Mouse (Mus musculus) midbrain, embryonic 15.5 days (tissue): Measurements from ENCODE around the gene Msmo1. TPM values are rescaled to one million over a fixed set of nuclear protein-coding genes. Genes with fewer than 3 reads are reported as not detected.

Source experiments
- ATAC-seq: fragments of 200-750 bp; cut with Nextera tagmentation; replicated peaks from 2 replicates; pipeline ENCODE4 v1.8.0; 2017; ENCODE audit warnings: moderate TSS enrichment
- H3K27ac ChIP-seq: fragments of 300-500 bp; sonication (generic); 2 replicates; pipeline ENCODE4 v1.5.1; 2015; ENCODE audit warnings: mild to moderate bottlenecking, inconsistent platforms
- H3K27me3 ChIP-seq: fragments of 300-500 bp; sonication (generic); replicated peaks from 2 replicates; pipeline ENCODE4 v1.6.1; 2015; ENCODE audit warnings: inconsistent platforms
- H3K36me3 ChIP-seq: fragments of 300-500 bp; sonication (generic); replicated peaks from 2 replicates; pipeline ENCODE4 v1.6.1; 2015; ENCODE audit warnings: inconsistent platforms
- H3K4me1 ChIP-seq: fragments of 300-500 bp; sonication (generic); 2 replicates; pipeline ENCODE4 v1.6.1; 2015; ENCODE audit warnings: inconsistent platforms
- H3K4me2 ChIP-seq: fragments of 300-500 bp; sonication (generic); 2 replicates; pipeline ENCODE4 v1.6.1; 2015; ENCODE audit warnings: inconsistent platforms, mild to moderate bottlenecking, moderate library complexity
- H3K4me3 ChIP-seq: fragments of 300-500 bp; sonication (generic); 2 replicates; pipeline ENCODE4 v1.5.1; 2015; ENCODE audit warnings: mild to moderate bottlenecking, inconsistent platforms
- H3K9ac ChIP-seq: fragments of 300-500 bp; sonication (generic); 2 replicates; pipeline ENCODE4 v1.6.1; 2015; ENCODE audit warnings: mild to moderate bottlenecking, inconsistent platforms
- H3K9me3 ChIP-seq: fragments of 300-500 bp; sonication (generic); 2 replicates; pipeline ENCODE4 v1.6.1; 2016; ENCODE audit warnings: inconsistent platforms
- WGBS: fragments of 180-500 bp; shearing (Covaris S2); methylation state at CpG from one replicate; pipeline ENCODE4 v1.1.7; 2015; ENCODE audit warnings: mixed read lengths; 5-methylcytosine and 5-hydroxymethylcytosine counted together
- polyA plus RNA-seq: library from polyadenylated mRNA; unstranded; fragments of >200 nt; fragmentation: Nextera tagmentation; extraction: Ambion mirVana; gene quantifications from 2 replicates; pipeline ENCODE4 v1.2.1, GENCODE M21; 2015

Msmo1 gene
- polyA plus RNA-seq, 1 experiment from 2014 or later = 156 TPM

DNA sequence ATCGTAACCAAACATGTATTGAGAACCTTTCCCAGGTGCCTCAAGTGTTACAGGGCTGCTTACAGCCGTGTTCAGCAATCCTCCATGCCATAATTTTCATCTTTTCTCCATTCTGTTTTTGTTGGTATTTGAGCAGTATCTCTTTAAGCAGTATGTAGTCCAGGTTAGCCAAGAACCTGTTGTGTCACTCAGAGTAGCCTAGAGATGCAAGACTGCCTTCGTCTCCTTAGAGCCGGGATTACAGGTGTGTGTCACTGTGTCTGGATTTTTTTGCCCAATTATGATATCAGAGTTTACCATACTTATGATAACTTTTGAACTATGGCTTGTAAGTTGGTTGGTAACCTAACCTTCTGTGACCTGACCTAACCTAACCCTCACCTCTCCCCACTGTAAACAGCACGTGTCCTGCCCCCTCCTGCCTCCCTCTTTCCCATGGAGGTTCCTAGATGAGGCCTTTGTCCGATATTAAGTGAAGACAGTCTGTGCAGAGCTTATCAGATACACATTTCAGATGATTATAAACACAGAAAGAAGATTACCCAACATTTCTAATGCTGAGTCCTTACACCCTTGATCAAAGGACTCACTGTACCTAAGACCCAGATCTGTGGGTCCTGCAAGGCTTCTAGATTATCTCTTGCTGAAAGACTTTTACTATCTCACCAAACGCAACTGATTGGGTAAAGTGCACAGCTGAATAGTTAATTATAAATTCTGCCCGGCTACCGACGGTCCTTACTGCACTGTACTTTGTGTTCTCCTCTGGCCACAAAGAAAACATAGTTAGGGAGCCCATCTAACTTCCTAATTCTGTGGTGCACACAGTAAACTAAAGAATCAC is 12.8 kb upstream of the Msmo1 start:
- no peak for ATAC-seq
- no peak overlapping the region for H3K4me2 ChIP-seq
- H3K27me3 ChIP-seq = no peaks in the 10 kb centered on the region
- WGBS = 92% methylated on average over 10 of the region's 10 CpGs
- no peak overlapping the region for H3K9ac ChIP-seq
- peaks cover 18% of the 10 kb centered on the region for H3K36me3 ChIP-seq
- H3K9me3 ChIP-seq = no peaks in the 10 kb centered on the region
- H3K4me1 ChIP-seq = no peaks in the 10 kb centered on the region
- no peak overlapping the region for H3K4me3 ChIP-seq
- no peak overlapping the region for H3K27ac ChIP-seq

DNA sequence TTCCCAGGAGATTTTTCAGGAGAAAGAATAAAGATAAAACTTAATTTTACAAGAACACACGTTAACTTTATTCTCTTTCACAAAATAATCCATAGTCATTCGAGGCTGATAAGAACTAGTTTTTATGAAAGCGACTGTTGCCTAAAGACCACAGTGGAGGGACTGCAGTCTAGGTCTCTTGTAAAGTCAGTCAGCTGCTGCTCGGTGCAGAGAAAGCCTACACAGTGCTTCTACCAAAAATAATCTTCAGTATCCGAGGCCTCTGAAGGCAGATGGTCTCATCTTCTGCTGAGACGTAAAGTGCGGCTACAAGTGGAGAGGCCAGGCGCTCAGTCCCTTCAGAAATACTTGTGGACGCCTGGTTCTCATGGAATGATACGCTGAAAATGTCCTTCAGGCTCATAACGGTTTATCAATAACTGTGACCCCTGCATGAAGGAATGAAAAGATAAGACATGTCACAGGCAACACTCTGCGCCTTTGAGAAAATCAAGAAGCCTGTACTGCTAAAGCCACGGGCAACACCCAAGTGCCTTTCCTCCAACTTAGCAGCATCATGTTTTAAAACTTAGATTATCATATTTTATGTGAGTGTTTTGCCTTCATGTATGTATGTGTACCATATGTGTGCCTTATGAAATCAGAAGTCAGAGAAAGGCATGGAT is 7.1 kb upstream of the Msmo1 start:
- WGBS = 94% methylated on average over 13 of the region's 13 CpGs
- Histone ChIP-seq H3K4me1 (no peaks in the 10 kb centered on the region), H3K4me3 (no peak overlapping the region)

DNA sequence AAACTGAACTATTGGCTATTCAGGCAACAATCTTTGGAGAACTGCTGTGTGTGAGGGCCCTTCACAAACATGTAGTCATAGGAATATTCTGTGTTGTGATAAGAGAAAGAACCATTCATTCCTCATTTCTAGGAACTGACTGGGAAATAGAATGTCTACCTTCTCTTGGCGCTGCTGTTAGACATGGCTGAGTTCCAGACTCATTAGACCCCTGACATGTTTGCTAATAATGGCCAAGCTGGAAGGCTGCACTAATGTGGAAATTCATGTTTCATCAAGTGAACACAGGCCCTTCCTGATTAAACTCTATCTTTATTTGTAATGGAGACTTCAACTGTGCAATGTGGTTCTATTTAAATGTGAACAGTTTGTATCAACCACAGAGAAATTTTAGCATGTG is 5.3 kb upstream of the Msmo1 start:
- WGBS = 72% methylated on average over 1 of the region's 1 CpGs
- no peaks in the 10 kb centered on the region for H3K27me3 ChIP-seq
- H3K27ac ChIP-seq = no peak overlapping the region
- H3K4me3 ChIP-seq = no peak overlapping the region
- no peak for ATAC-seq
- no peak overlapping the region for H3K4me2 ChIP-seq
- H3K9me3 ChIP-seq = no peaks in the 10 kb centered on the region
- no peak overlapping the region for H3K9ac ChIP-seq
- peaks cover 6% of the 10 kb centered on the region for H3K4me1 ChIP-seq
- no peaks in the 10 kb centered on the region for H3K36me3 ChIP-seq

More for the DNA sequence above, 7.1 kb upstream of the Msmo1 start:
- no peak for ATAC-seq
- Histone ChIP-seq H3K9me3 (no peaks in the 10 kb centered on the region), H3K27ac (no peak overlapping the region), H3K4me2 (no peak overlapping the region), H3K27me3 (no peaks in the 10 kb centered on the region), H3K36me3 (no peaks in the 10 kb centered on the region), H3K9ac (no peak overlapping the region)

DNA sequence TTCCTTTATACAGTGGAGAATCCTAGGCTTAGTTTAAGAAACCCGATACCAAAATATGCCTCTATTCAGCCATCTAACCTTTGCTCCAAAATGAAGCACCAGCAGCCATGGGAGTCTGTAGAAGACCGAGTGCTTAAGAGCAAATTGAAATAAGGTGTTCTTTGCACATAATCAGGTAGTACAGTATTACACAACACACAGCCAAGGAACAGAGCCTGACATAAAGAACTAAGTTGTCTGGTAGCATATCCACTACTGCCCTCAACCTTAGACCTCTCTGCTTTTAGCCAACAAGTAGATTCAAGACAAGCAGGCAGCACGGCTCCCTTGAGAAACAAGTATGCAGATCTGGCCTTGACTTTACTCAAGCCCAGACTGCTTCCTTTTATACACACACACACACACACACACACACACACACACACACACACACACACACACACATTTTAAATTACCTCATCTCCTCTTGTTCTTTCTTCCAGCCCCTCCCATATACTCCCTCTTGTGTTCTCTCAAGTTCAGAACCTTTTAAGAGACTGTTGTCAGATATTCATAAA is 3.3 kb upstream of the Msmo1 start:
- Histone ChIP-seq H3K4me3 (no peak overlapping the region), H3K9me3 (no peaks in the 10 kb centered on the region), H3K27ac (no peak overlapping the region), H3K4me2 (no peak overlapping the region), H3K27me3 (no peaks in the 10 kb centered on the region), H3K36me3 (no peaks in the 10 kb centered on the region), H3K4me1 (peaks cover 14% of the 10 kb centered on the region), H3K9ac (no peak overlapping the region)
- 84% methylated on average over 3 of the region's 3 CpGs for WGBS
- ATAC-seq = no peak

DNA sequence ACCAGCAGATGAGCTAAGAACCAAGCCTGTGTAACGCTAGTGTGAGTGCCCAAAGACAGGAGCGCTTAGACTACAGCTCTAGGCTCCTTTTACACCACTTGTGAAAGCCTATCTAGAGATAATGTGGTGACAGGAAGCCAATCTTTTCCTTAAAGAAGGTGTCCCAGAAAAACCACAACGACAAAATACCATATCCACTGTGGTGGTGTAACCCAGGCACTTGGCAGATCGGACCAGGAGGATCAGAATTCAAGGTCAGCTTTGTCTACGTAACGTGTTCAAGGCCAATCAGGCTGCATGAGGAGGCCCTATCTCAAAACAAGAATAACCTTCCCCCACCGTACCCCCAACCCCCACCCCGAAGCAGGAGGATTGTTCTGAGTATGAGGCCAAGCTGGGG is 1.6 kb upstream of the Msmo1 start:
- Histone ChIP-seq H3K4me3 (no peak overlapping the region), H3K27ac (0 out of 2 replicates have a peak overlapping the region, but pooled peaks have one; percentile 49), H3K36me3 (no peaks in the 10 kb centered on the region; the same call in 1 of the 2 replicates), H3K4me2 (no peak overlapping the region), H3K27me3 (no peaks in the 10 kb centered on the region), H3K4me1 (peaks cover 29% of the 10 kb centered on the region), H3K9ac (no peak overlapping the region), H3K9me3 (no peaks in the 10 kb centered on the region)
- WGBS = 89% methylated on average over 8 of the region's 8 CpGs
- ATAC-seq = no peak

DNA sequence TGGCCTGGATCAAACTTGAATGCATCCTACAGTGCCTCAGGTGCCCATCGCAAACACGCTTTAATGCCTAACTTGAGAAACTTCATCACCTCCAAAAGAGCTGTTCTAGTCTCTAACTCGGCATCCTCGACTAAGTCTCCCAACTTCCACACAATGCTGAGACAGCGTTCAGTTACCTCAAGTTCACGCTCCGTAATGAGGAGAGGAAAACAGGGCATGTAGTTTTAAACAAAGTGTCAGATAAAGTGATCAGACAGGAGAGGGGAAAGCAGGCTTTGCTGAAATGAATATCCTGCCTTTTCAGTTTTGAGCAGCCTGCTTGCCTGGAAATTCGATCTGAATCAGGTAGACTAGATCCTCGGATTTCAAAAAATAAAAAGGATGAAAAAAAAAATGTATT is 996 bp downstream of the Msmo1 start:
- Histone ChIP-seq H3K4me1 (peaks cover 50% of the 10 kb centered on the region), H3K27ac (peak overlapping the region; percentile 92)

DNA sequence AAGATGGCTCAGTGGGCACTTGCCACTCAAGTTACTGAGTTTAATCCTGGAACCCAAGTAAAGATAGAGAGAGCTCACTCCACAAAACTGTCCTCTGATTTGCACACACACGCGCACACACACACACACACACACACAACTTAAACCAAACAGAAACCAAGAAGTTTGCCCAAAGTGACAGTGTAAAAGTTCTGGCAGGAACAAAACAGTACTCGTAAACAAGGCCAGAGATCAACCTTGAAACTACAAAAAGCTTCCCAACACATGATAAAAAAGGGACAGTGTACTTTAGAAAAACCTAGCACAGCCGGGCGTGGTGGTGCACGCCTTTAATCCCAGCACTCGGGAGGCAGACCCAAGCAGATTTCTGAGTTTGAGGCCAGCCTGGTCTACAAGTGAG is 5.4 kb downstream of the Msmo1 start:
- WGBS = 90% methylated on average over 7 of the region's 7 CpGs
- no peak overlapping the region for H3K9ac ChIP-seq
- ATAC-seq = no peak
- H3K4me3 ChIP-seq = no peak overlapping the region
- H3K27ac ChIP-seq = no peak overlapping the region
- H3K4me2 ChIP-seq = no peak overlapping the region
- H3K36me3 ChIP-seq = peaks cover 26% of the 10 kb centered on the region
- H3K4me1 ChIP-seq = peaks cover 48% of the 10 kb centered on the region
- H3K27me3 ChIP-seq = no peaks in the 10 kb centered on the region
- no peaks in the 10 kb centered on the region for H3K9me3 ChIP-seq

More for the DNA sequence above, 996 bp downstream of the Msmo1 start:
- peak overlapping the region; percentile 81 for H3K4me3 ChIP-seq
- peaks cover 5% of the 10 kb centered on the region; the same call in 1 of the 2 replicates for H3K36me3 ChIP-seq
- WGBS = 8% methylated on average over 9 of the region's 9 CpGs
- no peaks in the 10 kb centered on the region for H3K27me3 ChIP-seq
- peak overlapping the region; percentile 75 for H3K9ac ChIP-seq
- H3K9me3 ChIP-seq = no peaks in the 10 kb centered on the region
- H3K4me2 ChIP-seq = peak overlapping the region; percentile 51
- no peak for ATAC-seq

DNA sequence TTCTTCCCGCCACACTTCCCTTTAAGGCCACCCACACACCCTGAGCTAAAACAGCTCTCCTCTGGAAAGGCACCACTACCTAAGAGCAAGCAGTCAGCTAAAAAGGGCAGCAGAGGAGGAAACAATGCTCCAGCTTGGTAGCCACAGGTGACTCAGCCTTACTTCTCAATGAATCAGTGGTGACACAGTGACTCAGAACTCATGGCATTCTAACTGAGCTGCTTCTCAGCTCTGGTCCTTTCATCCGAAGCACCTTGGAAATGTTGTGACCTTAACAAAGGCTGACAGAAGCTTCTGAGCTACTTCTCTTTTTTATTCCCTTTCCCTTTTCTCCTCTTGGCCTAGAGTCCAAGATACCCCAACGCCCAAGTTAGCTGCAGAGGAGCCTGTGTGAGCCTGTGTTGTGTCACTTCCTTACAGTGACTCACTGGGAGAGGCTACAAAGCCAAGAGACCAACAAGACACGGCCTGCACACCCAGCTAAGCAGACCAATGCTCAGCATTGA is 7.3 kb downstream of the Msmo1 start:
- no peaks in the 10 kb centered on the region for H3K9me3 ChIP-seq
- H3K4me2 ChIP-seq = no peak overlapping the region
- H3K27ac ChIP-seq = no peak overlapping the region
- ATAC-seq = no peak
- H3K36me3 ChIP-seq = peaks cover 34% of the 10 kb centered on the region
- no peak overlapping the region for H3K9ac ChIP-seq
- H3K27me3 ChIP-seq = no peaks in the 10 kb centered on the region
- H3K4me1 ChIP-seq = peaks cover 34% of the 10 kb centered on the region
- no peak overlapping the region for H3K4me3 ChIP-seq
- WGBS = 90% methylated on average over 4 of the region's 4 CpGs

DNA sequence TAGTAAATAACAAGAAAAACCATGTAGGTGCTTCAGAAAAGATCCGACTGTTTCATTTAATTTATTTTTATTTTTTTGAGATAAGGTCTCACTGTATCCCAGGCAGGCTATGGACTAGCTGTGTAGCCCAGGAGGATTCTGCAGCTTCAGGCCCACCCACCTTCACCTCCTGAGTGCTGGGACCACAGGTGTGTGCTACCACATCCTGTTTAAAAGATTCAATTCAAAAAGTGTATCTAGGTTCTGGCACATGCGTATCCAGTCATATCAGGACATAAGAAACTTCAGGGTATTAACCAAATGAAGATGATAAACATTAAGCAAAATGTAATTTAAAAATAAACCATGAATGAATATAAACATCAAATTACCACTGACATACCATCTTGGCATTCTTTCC is 10.4 kb downstream of the Msmo1 start:
- Histone ChIP-seq H3K4me1 (peaks cover 8% of the 10 kb centered on the region), H3K27ac (no peak overlapping the region), H3K36me3 (peaks cover 54% of the 10 kb centered on the region), H3K4me3 (no peak overlapping the region), H3K27me3 (no peaks in the 10 kb centered on the region), H3K4me2 (no peak overlapping the region), H3K9ac (no peak overlapping the region), H3K9me3 (no peaks in the 10 kb centered on the region)
- no peak for ATAC-seq
- 96% methylated on average over 2 of the region's 2 CpGs for WGBS

DNA sequence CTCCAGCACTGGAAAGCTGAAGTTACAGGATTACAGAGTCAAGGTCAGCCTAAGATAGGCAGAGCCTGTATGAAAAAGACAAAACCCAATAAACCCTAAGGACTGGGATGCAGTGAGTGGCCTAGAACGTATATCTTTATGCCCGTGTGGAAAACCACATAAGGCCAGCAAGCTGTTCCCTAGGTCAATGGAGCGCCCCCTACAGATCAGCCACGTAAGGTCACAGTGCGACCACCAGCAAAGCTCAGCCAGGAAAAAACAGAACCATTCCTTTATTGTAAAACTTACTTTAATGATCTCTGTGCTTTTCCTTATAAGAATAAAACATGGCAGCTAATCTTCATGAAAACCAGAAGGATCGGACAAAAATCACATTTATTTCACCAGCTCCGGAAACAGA is 15.7 kb downstream of the Msmo1 start:
- no peak for ATAC-seq
- H3K36me3 ChIP-seq = peaks cover 54% of the 10 kb centered on the region
- no peaks in the 10 kb centered on the region for H3K27me3 ChIP-seq
- H3K9me3 ChIP-seq = no peaks in the 10 kb centered on the region
- H3K27ac ChIP-seq = no peak overlapping the region
- H3K4me2 ChIP-seq = no peak overlapping the region
- no peaks in the 10 kb centered on the region for H3K4me1 ChIP-seq
- H3K4me3 ChIP-seq = no peak overlapping the region
- H3K9ac ChIP-seq = no peak overlapping the region
- 83% methylated on average over 7 of the region's 7 CpGs for WGBS

DNA sequence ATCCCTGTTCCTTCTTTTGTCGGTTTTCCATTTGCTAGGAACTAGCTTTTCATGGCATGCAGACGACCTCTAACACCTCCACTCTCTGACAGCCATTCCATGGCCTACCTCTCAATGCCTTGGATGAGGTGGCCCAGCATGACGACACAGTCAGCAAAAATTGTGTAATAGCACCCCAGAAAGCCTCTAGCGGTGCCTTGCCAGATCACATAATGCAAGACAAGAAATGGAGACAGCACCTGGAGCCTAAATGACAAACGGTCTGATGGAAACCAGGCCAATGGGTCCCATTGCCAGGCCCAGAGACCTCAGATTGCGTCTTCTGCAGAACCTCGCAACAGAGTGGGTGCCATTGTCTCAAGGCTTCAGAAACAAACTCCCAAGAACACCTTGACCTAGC is 21.1 kb downstream of the Msmo1 start:
- Histone ChIP-seq H3K4me3 (no peak overlapping the region), H3K4me1 (no peaks in the 10 kb centered on the region), H3K9me3 (no peaks in the 10 kb centered on the region), H3K4me2 (no peak overlapping the region), H3K36me3 (peaks cover 15% of the 10 kb centered on the region; the same call in 1 of the 2 replicates), H3K27ac (no peak overlapping the region), H3K27me3 (no peaks in the 10 kb centered on the region), H3K9ac (no peak overlapping the region)
- no peak for ATAC-seq
- WGBS = 93% methylated on average over 7 of the region's 7 CpGs

DNA sequence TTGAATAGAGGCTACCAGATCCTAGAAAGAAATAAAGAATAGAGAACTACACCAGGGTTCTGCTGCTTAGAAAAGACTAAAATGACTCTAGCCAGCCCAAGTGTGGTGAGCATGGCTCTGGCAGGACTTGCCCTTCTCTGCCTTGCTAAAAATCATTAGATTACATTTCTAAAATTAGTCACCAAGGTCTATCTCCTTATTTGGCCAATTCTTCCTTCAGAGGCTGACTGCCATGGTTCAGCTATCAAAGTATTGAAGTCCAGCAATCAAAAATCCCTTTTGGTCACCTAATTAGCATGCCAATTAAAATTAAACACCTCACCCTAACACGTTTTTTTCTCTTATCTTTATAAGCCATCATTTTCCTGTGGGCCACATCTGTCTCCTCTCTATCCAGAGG is 22.0 kb downstream of the Msmo1 start:
- Histone ChIP-seq H3K4me3 (no peak overlapping the region), H3K4me1 (no peaks in the 10 kb centered on the region), H3K9me3 (no peaks in the 10 kb centered on the region), H3K27me3 (no peaks in the 10 kb centered on the region), H3K9ac (no peak overlapping the region), H3K36me3 (peaks cover 7% of the 10 kb centered on the region; the same call in 1 of the 2 replicates), H3K4me2 (no peak overlapping the region), H3K27ac (no peak overlapping the region)
- 38% methylated on average over 1 of the region's 1 CpGs for WGBS
- no peak for ATAC-seq
